Mouse (Mus musculus) heart, postnatal 25 days (tissue): Measurements from ENCODE around the gene Lysmd3. TPM values are rescaled to one million over a fixed set of nuclear protein-coding genes. Genes with fewer than 3 reads are reported as not detected.

Source experiments
- total RNA-seq, 2 experiments: library from RNA; stranded (reverse); gene quantifications; 2 replicates each; pipeline ENCODE4 v1.2.3; 2021

The Lysmd3 gene
- total RNA-seq, 2 experiments from 2014 or later, result 17.4 to 17.9 TPM

Other genes with a start within 250 kb of the Lysmd3 start
- under 1 TPM; 0.13 to 0.17 TPM for gene Adgrv1, start 24.5 kb upstream of the Lysmd3 start, total RNA-seq
- gene Polr3g, start 53.4 kb downstream of the Lysmd3 start, total RNA-seq, result 1 to 10 TPM; 1.9 to 2.5 TPM
- gene Mblac2, start 53.7 kb downstream of the Lysmd3 start, total RNA-seq, result 1 to 10 TPM; 2.5 to 3.1 TPM
- gene Cetn3, start 125.4 kb downstream of the Lysmd3 start, total RNA-seq, result 10 to 100 TPM; 59.1 TPM